8 mouse cellular contexts compared by ENCODE assay signal in the genomic region with DNA sequence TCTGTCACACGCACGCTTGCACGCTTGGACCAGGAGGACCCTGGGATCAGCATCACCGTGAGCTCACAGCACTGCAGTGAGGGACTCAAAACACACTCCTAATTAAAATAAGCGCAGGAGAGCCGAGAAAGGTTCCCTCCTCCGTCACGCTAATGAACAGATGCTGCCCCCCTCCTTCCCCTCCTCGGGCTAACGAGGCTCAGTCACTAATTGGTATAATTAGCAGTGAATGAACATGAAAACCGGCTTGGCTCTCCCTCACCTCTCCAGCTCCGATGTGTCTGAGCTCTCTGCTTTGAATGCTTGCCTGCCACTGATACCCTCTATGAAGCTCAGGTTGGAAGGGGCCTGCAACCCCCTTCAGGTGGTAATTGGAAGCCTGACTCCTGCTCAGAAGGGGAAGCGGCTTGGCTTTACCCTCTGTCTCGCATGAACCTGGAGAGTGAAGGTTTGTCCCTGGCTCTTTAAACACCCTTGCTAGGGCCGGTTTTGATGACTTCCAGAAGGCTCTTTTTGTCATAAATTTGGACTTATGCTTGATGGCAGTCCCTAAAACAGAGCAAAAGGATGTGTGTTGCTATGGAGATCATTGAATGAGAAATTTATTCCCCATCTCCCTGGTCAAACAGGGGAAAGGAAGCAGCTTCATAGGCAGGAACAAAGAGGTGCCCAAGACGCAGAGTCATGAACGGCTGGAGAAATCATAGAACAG.
DNase-seq lines count a peak whose midpoint lies in the region; ATAC-seq and TF ChIP-seq lines count a peak whose summit lies in the region.
"Had no signal": no experiment of that assay in that cellular context is flagged by ENCODE, and none has a peak within 500 bp of the region (broad histone marks: within the 10 kb centered on the region; RNA-seq: fewer than 3 reads in every experiment).

No protein-coding gene starts in this region.

- no peaks in the 10 kb centered on the region for H3K36me3 ChIP-seq in ES-E14 (ENCODE audit: control insufficient read depth, insufficient read depth, low read length, poor library complexity, severe bottlenecking)
- H3K36me3 ChIP-seq in hindbrain, embryonic 14.5 days (replicated peaks; ENCODE audit: control insufficient read depth, insufficient read depth), result no peaks in the 10 kb centered on the region
- H3K36me3 ChIP-seq in limb, embryonic 14.5 days (ENCODE audit: control insufficient read depth, insufficient read depth, low read length), result no peaks in the 10 kb centered on the region

- H3K27me3 ChIP-seq in hindbrain, embryonic 14.5 days (ENCODE audit: control insufficient read depth, insufficient read depth, low read length), result no peaks in the 10 kb centered on the region
- no peaks in the 10 kb centered on the region for H3K27me3 ChIP-seq in limb, embryonic 14.5 days (ENCODE audit: control insufficient read depth, insufficient read depth, low read length)

- peaks cover 5% of the 10 kb centered on the region in 2 experiments for H3K4me1 ChIP-seq in ES-E14 (ENCODE audit: control insufficient read depth in 2 of 2, insufficient read depth in 2 of 2, low read length in 2 of 2, poor library complexity in 1 of 2)
- peaks cover 11% of the 10 kb centered on the region; the same call in 1 of the 2 replicates for H3K4me1 ChIP-seq in hindbrain, embryonic 14.5 days (replicated peaks; ENCODE audit: control insufficient read depth, insufficient read depth, low read length)
- peaks cover 10% of the 10 kb centered on the region for H3K4me1 ChIP-seq in limb, embryonic 14.5 days (ENCODE audit: control insufficient read depth, insufficient read depth, low read length)

- DNase-seq in ES-E14 (ENCODE audit: low read depth, low spot score), result no peak
- DNase-seq in brain, adult 2 months (ENCODE audit: low read depth, low spot score), result peak; percentile 57
- peak; percentile 66 for DNase-seq in hindbrain, embryonic 14.5 days (ENCODE audit: low spot score)
- no peak for DNase-seq in limb, embryonic 14.5 days (ENCODE audit: low spot score)
- no peak for DNase-seq in urinary bladder, postnatal 14 days (ENCODE audit: low spot score)
- no peak for DNase-seq in T-cell, adult 2 months (ENCODE audit: low spot score)
- no peak for DNase-seq in adrenal gland, postnatal 4 days (ENCODE audit: low spot score in 2 of 2)
- DNase-seq: gastrocnemius, postnatal 10 days had no signal

- TF ChIP-seq POLR2A in limb, embryonic 14.5 days (IDR thresholded peaks at IDR 0.05; ENCODE audit: borderline replicate concordance, extremely low read depth, insufficient read depth, insufficient read length), result no peak

- H3K27ac ChIP-seq in ES-E14 (ENCODE audit: insufficient read depth, low read depth, low read length, poor library complexity, severe bottlenecking), result no peak overlapping the region
- H3K27ac ChIP-seq in hindbrain, embryonic 14.5 days, result peak overlapping the region; percentile 79
- no peak overlapping the region for H3K27ac ChIP-seq in limb, embryonic 14.5 days (replicated peaks; ENCODE audit: low read depth, low read length)

- no peak overlapping the region for H3K4me2 ChIP-seq in hindbrain, embryonic 14.5 days (replicated peaks)
- no peak overlapping the region for H3K4me2 ChIP-seq in limb, embryonic 14.5 days (replicated peaks; ENCODE audit: low read depth, low read length, severe bottlenecking)

- peak overlapping the region; percentile 15; the same call in 1 of the 2 replicates for H3K9ac ChIP-seq in ES-E14 (ENCODE audit: insufficient read depth, low read depth, low read length, poor library complexity, severe bottlenecking)
- no peak overlapping the region for H3K9ac ChIP-seq in hindbrain, embryonic 14.5 days
- no peak overlapping the region for H3K9ac ChIP-seq in limb, embryonic 14.5 days (ENCODE audit: low read depth, low read length, severe bottlenecking)

- in situ Hi-C loops in ES-E14 (cut with MboI; ENCODE audit: low sequenced_read_pairs in 2 of 2, unreplicated experiment in 2 of 2), result no loop called here

- WGBS in hindbrain, embryonic 14.5 days, result 48% methylated on average over 17 of the region's 17 CpGs
- 23% methylated on average over 17 of the region's 17 CpGs for WGBS in limb, embryonic 14.5 days

- H3K9me3 ChIP-seq in ES-E14 (ENCODE audit: control insufficient read depth, insufficient read depth, low read depth, low read length), result no peaks in the 10 kb centered on the region
- no peaks in the 10 kb centered on the region for H3K9me3 ChIP-seq in hindbrain, embryonic 14.5 days (ENCODE audit: control insufficient read depth, low read length)
- no peaks in the 10 kb centered on the region for H3K9me3 ChIP-seq in limb, embryonic 14.5 days (ENCODE audit: control insufficient read depth, low read length)

- ATAC-seq in hindbrain, embryonic 14.5 days (ENCODE audit: low FRiP score), result peak; percentile 88
- ATAC-seq in limb, embryonic 14.5 days (ENCODE audit: low FRiP score, low read depth), result 0 out of 2 replicates have a peak, but pooled peaks have one; percentile 30

- H3K4me3 ChIP-seq in ES-E14 (ENCODE audit: insufficient read depth in 1 of 2, low read depth in 1 of 2, low read length in 2 of 2, poor library complexity in 1 of 2, severe bottlenecking in 1 of 2), result no peak overlapping the region
- no peak overlapping the region for H3K4me3 ChIP-seq in hindbrain, embryonic 14.5 days (replicated peaks; ENCODE audit: low read length)
- no peak overlapping the region for H3K4me3 ChIP-seq in limb, embryonic 14.5 days (replicated peaks; ENCODE audit: low read length)

TF ChIP-seq in ES-E14, 5 proteins besides CTCF, POLR2A, EP300 and RAD21:
- TF ChIP-seq MAFK (IDR thresholded peaks at IDR 0.05; ENCODE audit: insufficient read depth, low read depth, low read length), result no peak
- no peak for TF ChIP-seq HCFC1 (IDR thresholded peaks at IDR 0.05; ENCODE audit: borderline replicate concordance, insufficient read depth, low read length)
- TF ChIP-seq CHD2 (IDR thresholded peaks at IDR 0.05; ENCODE audit: low read depth, low read length), result no peak
- TF ChIP-seq ZC3H11A (IDR thresholded peaks at IDR 0.05; ENCODE audit: borderline replicate concordance, low read depth, low read length), result no peak
- no peak for TF ChIP-seq ZNF384 (IDR thresholded peaks at IDR 0.05; ENCODE audit: low read depth, low read length)

Comparison
In these comparisons a context has a peak if more than half of its experiments do, and no peak if none do; other contexts are left out.
1. DNase-seq: peak in brain, adult 2 months (single experiment) and hindbrain, embryonic 14.5 days (single experiment); none in ES-E14 (single experiment), limb, embryonic 14.5 days (single experiment), urinary bladder, postnatal 14 days (single experiment), T-cell, adult 2 months (single experiment) and adrenal gland, postnatal 4 days (0 of 2).